Mouse (Mus musculus) spleen, adult 2 months (tissue): ENCODE data around the gene C8b.

Source experiments
- CTCF ChIP-seq: fragments of 200-500 bp; IDR thresholded peaks from 2 replicates; pipeline ENCODE4 v1.5.1; 2011; ENCODE audit warnings: mild to moderate bottlenecking, inconsistent platforms; ENCODE audit not compliant: insufficient read depth, insufficient read length, insufficient replicate concordance; ENCODE audit errors: extremely low read depth
- POLR2A ChIP-seq: fragments of 200-500 bp; IDR thresholded peaks from 2 replicates; pipeline ENCODE4 v1.6.1; 2011; ENCODE audit warnings: low read depth, low read length, inconsistent platforms

GRCm38 (mm10) chr4:104813617-104814016, 47.5 kb downstream of the C8b start:
- no peak for TF ChIP-seq CTCF
- TF ChIP-seq POLR2A = no peak
